Mouse (Mus musculus): ENCODE results near the gene Gm10644.

Gene Gm10644

DNA sequence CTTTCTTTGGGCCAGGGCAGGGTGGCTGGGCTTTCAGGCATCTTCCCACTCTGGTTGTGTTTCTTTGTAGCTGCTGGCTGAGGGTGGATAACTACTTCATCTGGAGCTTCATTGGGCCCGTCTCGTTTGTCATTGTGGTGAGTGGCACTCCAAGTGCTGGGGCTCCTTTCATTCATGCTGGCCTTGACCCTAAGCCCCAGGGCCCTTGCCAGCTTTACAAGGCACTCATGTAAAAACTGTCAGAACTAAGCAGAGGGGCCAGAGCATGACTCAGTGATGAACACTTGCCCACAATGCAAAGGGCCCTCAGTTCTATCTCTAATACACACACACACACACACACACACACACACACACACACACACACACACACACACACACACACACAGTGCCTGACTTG is 20.0 kb downstream of the Gm10644 start:
- Histone ChIP-seq H3K36me3 (ENCODE audit: insufficient read depth, low read length) (peaks cover 99% of the 10 kb centered on the region), H3K9me3 (ENCODE audit: low read length) (no peaks in the 10 kb centered on the region), H3K4me1 (replicated peaks; ENCODE audit: low read depth, low read length) (peaks cover 51% of the 10 kb centered on the region), H3K27me3 (ENCODE audit: insufficient read depth, low read length) (no peaks in the 10 kb centered on the region), H3K4me3 (replicated peaks; ENCODE audit: low read length) (no peak overlapping the region)
- TF ChIP-seq NANOG (IDR thresholded peaks at IDR 0.05; ENCODE audit: borderline replicate concordance, low read length): no peak
- no peak for TF ChIP-seq POU5F1 (IDR thresholded peaks at IDR 0.05; ENCODE audit: borderline replicate concordance, low read length)
- no peak for TF ChIP-seq CTCF (conservative IDR thresholded peaks at IDR 0.05; ENCODE audit: low read length)

DNA sequence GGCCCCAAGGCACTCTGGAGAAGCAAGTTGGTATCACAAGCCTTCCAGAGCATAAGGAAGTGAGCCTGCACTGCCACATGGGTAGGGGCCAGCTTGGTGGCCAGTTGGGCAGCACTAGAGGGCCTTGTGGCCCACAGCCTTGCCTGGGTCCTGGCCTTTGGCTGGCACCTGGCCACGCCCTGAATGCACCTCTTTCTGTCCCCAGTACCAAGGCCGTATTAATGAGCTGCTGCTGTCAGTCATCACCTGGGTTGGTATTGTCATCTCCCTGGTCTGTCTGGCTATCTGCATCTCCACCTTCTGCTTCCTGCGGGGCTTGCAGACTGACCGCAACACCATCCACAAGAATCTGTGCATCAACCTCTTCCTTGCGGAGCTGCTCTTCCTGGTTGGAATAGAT is 20.8 kb downstream of the Gm10644 start:
- Histone ChIP-seq H3K4me3 (replicated peaks; ENCODE audit: low read length) (no peak overlapping the region), H3K27me3 (ENCODE audit: insufficient read depth, low read length) (no peaks in the 10 kb centered on the region), H3K9me3 (ENCODE audit: low read length) (no peaks in the 10 kb centered on the region), H3K4me1 (replicated peaks; ENCODE audit: low read depth, low read length) (peaks cover 49% of the 10 kb centered on the region), H3K36me3 (ENCODE audit: insufficient read depth, low read length) (peaks cover 99% of the 10 kb centered on the region)
- TF ChIP-seq POU5F1 (IDR thresholded peaks at IDR 0.05; ENCODE audit: borderline replicate concordance, low read length) (no peak), NANOG (IDR thresholded peaks at IDR 0.05; ENCODE audit: borderline replicate concordance, low read length) (no peak), CTCF (conservative IDR thresholded peaks at IDR 0.05; ENCODE audit: low read length) (no peak)

DNA sequence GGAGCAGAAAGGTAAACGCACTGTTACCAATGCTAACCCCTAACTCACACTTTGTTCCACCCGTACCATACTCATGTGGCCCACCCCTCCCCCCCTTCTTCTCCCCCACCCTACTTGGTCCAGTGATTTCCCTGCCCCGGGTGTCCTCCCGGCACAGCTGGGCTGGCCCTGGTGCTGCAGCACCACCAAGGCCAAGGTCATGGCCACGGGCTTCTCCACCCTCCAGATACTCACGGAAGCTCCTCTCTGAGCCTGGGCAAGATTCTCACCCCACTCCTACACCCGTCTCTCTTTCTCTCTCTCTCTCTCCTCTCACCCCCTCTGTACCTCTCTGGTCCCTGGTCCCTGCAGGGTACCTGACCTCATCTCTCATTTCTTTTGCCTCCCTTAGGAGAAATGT is 28.7 kb downstream of the Gm10644 start:
- Histone ChIP-seq H3K4me1 (replicated peaks; ENCODE audit: low read depth, low read length) (peaks cover 83% of the 10 kb centered on the region), H3K27me3 (ENCODE audit: insufficient read depth, low read length) (no peaks in the 10 kb centered on the region), H3K4me3 (replicated peaks; ENCODE audit: low read length) (no peak overlapping the region), H3K9me3 (ENCODE audit: low read length) (no peaks in the 10 kb centered on the region), H3K36me3 (ENCODE audit: insufficient read depth, low read length) (peaks cover 94% of the 10 kb centered on the region)
- TF ChIP-seq NANOG (IDR thresholded peaks at IDR 0.05; ENCODE audit: borderline replicate concordance, low read length) (no peak), POU5F1 (IDR thresholded peaks at IDR 0.05; ENCODE audit: borderline replicate concordance, low read length) (no peak), CTCF (conservative IDR thresholded peaks at IDR 0.05; ENCODE audit: low read length) (no peak)

DNA sequence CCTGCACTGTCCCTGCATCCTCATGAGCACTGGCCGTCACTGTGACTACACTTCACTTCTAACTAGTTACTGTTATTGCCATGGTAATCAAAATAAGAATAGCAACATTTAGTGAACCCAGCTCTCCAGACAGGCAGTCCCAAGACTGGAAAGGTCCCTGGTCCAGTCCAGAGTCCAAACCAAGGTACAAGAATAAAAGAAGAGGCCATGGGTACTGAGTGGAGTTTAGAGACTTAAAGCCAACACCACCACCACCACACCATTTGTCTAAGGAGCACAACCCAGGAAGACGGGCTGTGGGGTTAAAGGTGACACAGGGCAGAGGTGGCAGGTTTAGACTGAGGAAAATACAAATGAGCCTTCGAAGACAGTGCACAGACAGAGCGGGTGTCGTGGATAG is 30.4 kb downstream of the Gm10644 start:
- H3K27me3 ChIP-seq (ENCODE audit: insufficient read depth, low read length): no peaks in the 10 kb centered on the region
- H3K9me3 ChIP-seq (ENCODE audit: low read length): no peaks in the 10 kb centered on the region
- no peak overlapping the region for H3K4me3 ChIP-seq (replicated peaks; ENCODE audit: low read length)
- TF ChIP-seq NANOG (IDR thresholded peaks at IDR 0.05; ENCODE audit: borderline replicate concordance, low read length): no peak
- no peak for TF ChIP-seq POU5F1 (IDR thresholded peaks at IDR 0.05; ENCODE audit: borderline replicate concordance, low read length)
- no peak for TF ChIP-seq CTCF (conservative IDR thresholded peaks at IDR 0.05; ENCODE audit: low read length)
- peaks cover 94% of the 10 kb centered on the region for H3K36me3 ChIP-seq (ENCODE audit: insufficient read depth, low read length)
- peaks cover 77% of the 10 kb centered on the region for H3K4me1 ChIP-seq (replicated peaks; ENCODE audit: low read depth, low read length)

DNA sequence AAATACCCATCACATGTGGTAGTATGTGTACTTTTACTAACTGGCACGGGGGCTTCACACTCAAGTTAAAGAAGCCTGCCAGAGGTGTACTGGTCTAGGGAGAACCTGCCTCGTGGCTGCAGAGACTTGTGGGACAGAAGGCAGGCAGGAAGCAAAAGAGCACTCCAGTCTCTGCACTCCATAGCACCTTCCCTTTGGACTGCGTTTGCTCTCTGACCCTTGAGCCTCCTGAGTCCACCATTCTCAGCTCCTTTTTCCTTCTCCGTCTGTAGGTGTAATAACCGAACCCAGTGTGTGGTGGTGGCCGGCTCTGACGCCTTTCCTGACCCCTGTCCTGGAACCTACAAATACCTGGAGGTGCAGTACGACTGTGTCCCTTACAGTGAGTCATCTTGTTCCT is 32.3 kb downstream of the Gm10644 start:
- Histone ChIP-seq H3K9me3 (ENCODE audit: low read length) (no peaks in the 10 kb centered on the region), H3K27me3 (ENCODE audit: insufficient read depth, low read length) (no peaks in the 10 kb centered on the region), H3K4me1 (replicated peaks; ENCODE audit: low read depth, low read length) (peaks cover 79% of the 10 kb centered on the region), H3K36me3 (ENCODE audit: insufficient read depth, low read length) (peaks cover 98% of the 10 kb centered on the region), H3K4me3 (replicated peaks; ENCODE audit: low read length) (no peak overlapping the region)
- TF ChIP-seq POU5F1 (IDR thresholded peaks at IDR 0.05; ENCODE audit: borderline replicate concordance, low read length) (no peak), CTCF (conservative IDR thresholded peaks at IDR 0.05; ENCODE audit: low read length) (no peak), NANOG (IDR thresholded peaks at IDR 0.05; ENCODE audit: borderline replicate concordance, low read length) (no peak)

DNA sequence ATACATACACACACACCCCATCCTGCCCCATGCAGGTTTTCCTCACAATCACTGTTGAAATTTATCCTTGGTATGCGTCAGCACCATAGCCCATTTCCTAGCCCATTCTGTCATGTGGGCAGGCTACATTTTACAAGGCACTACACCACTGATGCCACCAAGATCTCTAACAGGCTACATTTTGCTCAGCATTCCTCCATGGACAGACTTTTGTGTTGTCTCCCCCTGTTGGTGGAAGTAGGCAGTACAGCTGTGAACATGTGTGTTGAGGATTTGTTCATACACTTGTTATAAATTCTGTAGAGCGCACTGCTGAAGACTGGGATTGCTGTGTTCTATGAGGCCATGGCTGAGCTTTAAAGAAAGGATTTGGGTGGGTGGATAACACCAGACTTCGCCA is 33.4 kb downstream of the Gm10644 start:
- Histone ChIP-seq H3K27me3 (ENCODE audit: insufficient read depth, low read length) (no peaks in the 10 kb centered on the region), H3K36me3 (ENCODE audit: insufficient read depth, low read length) (peaks cover 98% of the 10 kb centered on the region), H3K4me1 (replicated peaks; ENCODE audit: low read depth, low read length) (peaks cover 79% of the 10 kb centered on the region), H3K4me3 (replicated peaks; ENCODE audit: low read length) (no peak overlapping the region), H3K9me3 (ENCODE audit: low read length) (no peaks in the 10 kb centered on the region)
- TF ChIP-seq CTCF (conservative IDR thresholded peaks at IDR 0.05; ENCODE audit: low read length): peak; percentile 92
- TF ChIP-seq NANOG (IDR thresholded peaks at IDR 0.05; ENCODE audit: borderline replicate concordance, low read length): no peak

DNA sequence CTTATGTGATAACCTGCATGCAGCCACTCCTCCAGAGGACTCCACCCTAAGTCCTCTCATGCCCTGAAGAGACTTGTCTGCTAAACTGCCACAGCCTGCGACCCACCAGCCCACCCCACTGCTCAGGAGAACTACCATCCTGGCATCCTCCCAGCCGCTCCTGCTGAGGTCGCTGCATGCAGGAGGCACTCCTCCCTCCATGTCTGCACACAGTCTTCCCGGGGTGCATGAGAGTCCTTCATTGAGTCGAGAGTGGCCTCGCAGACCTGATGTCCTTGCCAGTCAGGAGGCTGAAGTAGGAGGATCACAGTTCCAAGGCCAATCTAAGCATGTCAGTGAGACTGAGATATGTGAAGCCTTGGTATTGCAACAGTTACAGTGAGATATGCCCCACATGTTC is 37.4 kb downstream of the Gm10644 start:
- H3K9me3 ChIP-seq (ENCODE audit: low read length): no peaks in the 10 kb centered on the region
- peaks cover 83% of the 10 kb centered on the region for H3K4me1 ChIP-seq (replicated peaks; ENCODE audit: low read depth, low read length)
- H3K4me3 ChIP-seq (replicated peaks; ENCODE audit: low read length): no peak overlapping the region
- no peaks in the 10 kb centered on the region for H3K27me3 ChIP-seq (ENCODE audit: insufficient read depth, low read length)
- peaks cover 93% of the 10 kb centered on the region for H3K36me3 ChIP-seq (ENCODE audit: insufficient read depth, low read length)
- TF ChIP-seq NANOG (IDR thresholded peaks at IDR 0.05; ENCODE audit: borderline replicate concordance, low read length): no peak
- no peak for TF ChIP-seq POU5F1 (IDR thresholded peaks at IDR 0.05; ENCODE audit: borderline replicate concordance, low read length)
- TF ChIP-seq CTCF (conservative IDR thresholded peaks at IDR 0.05; ENCODE audit: low read length): no peak

DNA sequence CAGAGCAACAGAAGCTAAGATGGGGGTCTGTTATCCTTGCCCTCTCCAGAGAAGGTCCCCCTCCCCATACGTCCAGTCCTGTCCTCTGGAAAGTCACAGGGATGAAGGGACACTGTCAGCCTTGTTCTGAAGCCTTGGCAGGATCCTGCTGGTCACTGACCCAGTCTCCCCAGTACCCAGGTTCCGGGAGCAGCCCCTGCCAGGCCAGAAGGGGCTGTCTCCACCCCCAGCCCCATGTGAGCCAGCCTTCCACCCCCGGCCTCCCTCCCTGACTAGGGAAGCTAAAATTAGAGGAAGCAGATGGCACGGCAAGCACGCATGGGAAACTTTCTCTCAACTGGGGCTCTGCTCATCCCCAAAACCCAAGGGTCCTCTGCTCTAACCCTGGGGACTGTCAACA is 39.0 kb downstream of the Gm10644 start:
- Histone ChIP-seq H3K27me3 (ENCODE audit: insufficient read depth, low read length) (no peaks in the 10 kb centered on the region), H3K4me1 (replicated peaks; ENCODE audit: low read depth, low read length) (peaks cover 89% of the 10 kb centered on the region), H3K9me3 (ENCODE audit: low read length) (no peaks in the 10 kb centered on the region), H3K4me3 (replicated peaks; ENCODE audit: low read length) (no peak overlapping the region), H3K36me3 (ENCODE audit: insufficient read depth, low read length) (peaks cover 92% of the 10 kb centered on the region)
- no peak for TF ChIP-seq CTCF (conservative IDR thresholded peaks at IDR 0.05; ENCODE audit: low read length)
- no peak for TF ChIP-seq NANOG (IDR thresholded peaks at IDR 0.05; ENCODE audit: borderline replicate concordance, low read length)
- TF ChIP-seq POU5F1 (IDR thresholded peaks at IDR 0.05; ENCODE audit: borderline replicate concordance, low read length): no peak

DNA sequence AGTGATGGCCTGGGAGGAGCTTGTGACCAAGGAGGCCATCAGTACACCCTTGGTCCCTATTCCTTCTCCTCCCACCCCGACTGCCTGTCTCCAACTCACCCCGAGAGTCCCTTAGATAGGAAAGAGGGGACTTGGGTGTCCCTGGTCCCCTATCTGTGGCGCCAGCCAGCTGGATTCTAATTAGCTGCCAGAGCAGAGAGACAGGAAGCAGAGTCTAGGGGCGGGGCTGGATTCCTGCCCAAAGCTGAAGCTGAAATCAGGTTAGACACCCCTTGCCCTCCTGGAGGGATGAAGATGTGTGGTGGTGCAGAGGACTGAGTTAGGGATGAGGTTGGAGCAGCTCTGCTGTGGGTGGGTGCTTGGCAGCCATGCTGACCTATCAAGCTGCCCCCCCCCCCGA is 40.1 kb downstream of the Gm10644 start:
- H3K4me1 ChIP-seq (replicated peaks; ENCODE audit: low read depth, low read length): peaks cover 95% of the 10 kb centered on the region
- no peaks in the 10 kb centered on the region for H3K9me3 ChIP-seq (ENCODE audit: low read length)
- no peaks in the 10 kb centered on the region for H3K27me3 ChIP-seq (ENCODE audit: insufficient read depth, low read length)
- no peak for TF ChIP-seq POU5F1 (IDR thresholded peaks at IDR 0.05; ENCODE audit: borderline replicate concordance, low read length)
- no peak for TF ChIP-seq CTCF (conservative IDR thresholded peaks at IDR 0.05; ENCODE audit: low read length)
- H3K36me3 ChIP-seq (ENCODE audit: insufficient read depth, low read length): peaks cover 87% of the 10 kb centered on the region
- H3K4me3 ChIP-seq (replicated peaks; ENCODE audit: low read length): no peak overlapping the region
